Mouse (Mus musculus) bone marrow, adult 2 months (tissue): Measurements from ENCODE around the gene Dnase1.

Experiments used
- CTCF ChIP-seq: fragments of 200-500 bp; IDR thresholded peaks from 2 replicates; pipeline ENCODE4 v1.5.1; 2011; ENCODE audit warnings: low read length, control low read depth; ENCODE audit not compliant: control insufficient read depth, insufficient read depth
- POLR2A ChIP-seq: fragments of 200-500 bp; IDR thresholded peaks from 2 replicates; pipeline ENCODE4 v1.6.1; 2011; ENCODE audit warnings: low read depth, mild to moderate bottlenecking, control low read depth, low read length, borderline replicate concordance; ENCODE audit not compliant: control insufficient read depth

GRCm38 (mm10) chr16:4077384-4078061, 40.8 kb downstream of the Dnase1 start, which contains the start of gene Trap1:
- 0 out of 2 replicates have a peak, but pooled peaks have one; percentile 3 for TF ChIP-seq CTCF
- TF ChIP-seq POLR2A, result peak; percentile 89
